Mouse (Mus musculus): ENCODE results near the gene Rnf41. TPM values are rescaled to one million over a fixed set of nuclear protein-coding genes. Genes with fewer than 3 reads are reported as not detected.

Gene Rnf41
- polyA plus RNA-seq, 1 experiment from 2014 or later: 45.4 TPM

DNA sequence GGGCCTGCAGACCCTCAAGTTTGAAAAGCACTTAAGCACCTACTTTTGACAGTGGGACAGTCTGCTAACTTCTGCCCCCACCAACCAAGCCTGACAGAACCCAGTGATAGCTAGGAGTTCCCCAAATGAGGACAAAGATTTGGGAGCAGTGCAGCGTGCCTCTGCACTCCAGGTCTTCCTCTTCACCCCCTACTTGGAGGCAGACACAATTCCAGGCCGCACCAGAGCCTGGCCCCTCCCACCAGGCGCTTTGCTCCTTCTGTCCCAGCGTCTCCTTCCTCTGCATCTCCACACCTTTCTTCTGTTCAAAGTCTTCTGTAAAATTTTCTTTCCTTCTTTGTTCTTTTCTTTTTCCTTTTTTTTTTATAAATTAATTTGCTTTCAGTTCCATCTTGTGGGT lies 78.3 kb downstream of the Rnf41 start:
- peaks cover 69% of the 10 kb centered on the region for H3K36me3 ChIP-seq
- no peaks in the 10 kb centered on the region for H3K27me3 ChIP-seq
- H3K9ac ChIP-seq: peak overlapping the region; percentile 46
- no peak overlapping the region for H3K4me2 ChIP-seq
- peak overlapping the region; percentile 34; the same call in 1 of the 2 replicates for H3K27ac ChIP-seq
- peaks cover 29% of the 10 kb centered on the region for H3K4me1 ChIP-seq
- ATAC-seq (ENCODE audit: insufficient number of reproducible peaks, insufficient read depth, low FRiP score, low TSS enrichment, low read depth): no peak
- no peaks in the 10 kb centered on the region for H3K9me3 ChIP-seq
- H3K4me3 ChIP-seq: no peak overlapping the region; the same call in 1 of the 2 replicates
- WGBS: 59% methylated on average over 4 of the region's 4 CpGs

DNA sequence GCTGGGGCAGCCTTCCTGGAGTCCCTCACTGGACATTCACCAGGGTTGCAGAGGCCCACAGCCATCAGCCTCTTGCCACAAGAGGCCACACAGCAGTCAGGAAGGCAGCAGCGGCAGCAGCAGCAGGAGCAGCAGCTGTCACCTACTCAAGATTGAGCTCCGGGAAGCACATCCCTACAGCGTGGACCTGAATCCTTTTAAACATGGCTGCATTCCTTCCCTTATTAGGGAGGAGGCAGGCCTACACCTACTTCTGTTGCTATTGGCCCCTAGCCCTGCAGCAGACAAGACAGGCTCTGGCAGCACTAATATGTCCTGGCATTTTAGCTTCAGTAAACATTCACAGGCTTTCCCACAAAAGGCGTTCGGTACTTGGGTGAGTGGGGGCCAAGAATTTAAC lies 78.8 kb downstream of the Rnf41 start:
- no peaks in the 10 kb centered on the region for H3K27me3 ChIP-seq
- peaks cover 66% of the 10 kb centered on the region for H3K36me3 ChIP-seq
- no peak overlapping the region for H3K4me2 ChIP-seq
- ATAC-seq (ENCODE audit: insufficient number of reproducible peaks, insufficient read depth, low FRiP score, low TSS enrichment, low read depth): no peak
- WGBS: 57% methylated on average over 5 of the region's 5 CpGs
- no peaks in the 10 kb centered on the region for H3K9me3 ChIP-seq
- no peak overlapping the region; the same call in 1 of the 2 replicates for H3K4me3 ChIP-seq
- H3K27ac ChIP-seq: peak overlapping the region; percentile 28; the same call in 1 of the 2 replicates
- peak overlapping the region; percentile 46 for H3K9ac ChIP-seq
- H3K4me1 ChIP-seq: peaks cover 34% of the 10 kb centered on the region

DNA sequence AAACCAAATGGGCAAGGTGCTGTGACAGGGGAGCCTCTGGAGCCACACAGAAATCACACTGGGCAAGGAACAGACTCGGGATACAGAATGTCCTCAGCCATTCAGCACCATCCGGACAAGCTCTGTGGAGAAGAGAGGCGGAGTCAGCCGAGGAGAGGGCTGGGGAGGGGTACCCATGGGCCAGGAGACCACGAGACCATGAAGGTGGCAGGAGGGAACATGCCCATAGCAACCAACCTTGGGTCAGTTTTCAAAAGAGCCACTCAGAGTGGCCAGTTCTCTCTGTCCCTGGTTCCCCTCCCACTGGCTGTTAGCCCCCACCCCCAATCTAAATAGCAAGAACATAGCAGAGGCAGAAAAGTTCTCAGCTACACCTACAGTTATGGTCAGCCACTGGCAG lies 79.5 kb downstream of the Rnf41 start:
- 51% methylated on average over 5 of the region's 5 CpGs for WGBS
- Histone ChIP-seq H3K4me2 (peak overlapping the region; percentile 79), H3K9ac (no peak overlapping the region), H3K9me3 (no peaks in the 10 kb centered on the region), H3K4me1 (peaks cover 35% of the 10 kb centered on the region), H3K27ac (no peak overlapping the region), H3K36me3 (peaks cover 59% of the 10 kb centered on the region), H3K4me3 (peak overlapping the region; percentile 84; the same call in 1 of the 2 replicates), H3K27me3 (no peaks in the 10 kb centered on the region)
- ATAC-seq (ENCODE audit: insufficient number of reproducible peaks, insufficient read depth, low FRiP score, low TSS enrichment, low read depth): no peak

Small RNA genes lying within 50 kb of the gene (microRNA-seq; reads per million reads assigned to microRNA genes)
- gene Gm25361 (not detected), gene Gm26308 (not detected), gene Mir6914 (not detected), gene Mir6915 (1.3 reads per million), gene Mir8105 (not detected)

Other genes with a start within 250 kb of the Rnf41 start
- 39.7 and 42.2 TPM in 2 replicates for gene Rbms2, start 231.4 kb upstream of the Rnf41 start, polyA plus RNA-seq (2015; fragmentation: Nextera tagmentation; extraction: Ambion mirVana)
- 2.2 TPM in 2 replicates for gene Gls2, start 217.2 kb upstream of the Rnf41 start, polyA plus RNA-seq (2015; fragmentation: Nextera tagmentation; extraction: Ambion mirVana)
- gene Spryd4, start 199.8 kb upstream of the Rnf41 start, polyA plus RNA-seq (2015; fragmentation: Nextera tagmentation; extraction: Ambion mirVana): 31.6 and 32.3 TPM in 2 replicates
- gene Mip, start 185.8 kb upstream of the Rnf41 start, polyA plus RNA-seq (2015; fragmentation: Nextera tagmentation; extraction: Ambion mirVana): 0.14 and 0.51 TPM in 2 replicates
- gene Timeless, start 179.6 kb upstream of the Rnf41 start, polyA plus RNA-seq (2015; fragmentation: Nextera tagmentation; extraction: Ambion mirVana): 65.4 and 79.4 TPM in 2 replicates
- gene Apon, start 157.6 kb upstream of the Rnf41 start, polyA plus RNA-seq (2015; fragmentation: Nextera tagmentation; extraction: Ambion mirVana): 0.58 and 0.62 TPM in 2 replicates
- gene Apof, start 143.0 kb upstream of the Rnf41 start, polyA plus RNA-seq (2015; fragmentation: Nextera tagmentation; extraction: Ambion mirVana): 2.0 TPM in 1 of 2 replicates, not detected in the other
- 15.7 and 19.0 TPM in 2 replicates for gene Stat2, start 141.1 kb upstream of the Rnf41 start, polyA plus RNA-seq (2015; fragmentation: Nextera tagmentation; extraction: Ambion mirVana)
- 0.23 and 0.25 TPM in 2 replicates for gene Il23a, start 112.9 kb upstream of the Rnf41 start, polyA plus RNA-seq (2015; fragmentation: Nextera tagmentation; extraction: Ambion mirVana)
- gene Pan2, start 108.3 kb upstream of the Rnf41 start, polyA plus RNA-seq (2015; fragmentation: Nextera tagmentation; extraction: Ambion mirVana): 31.8 and 32.3 TPM in 2 replicates
- gene Cnpy2, start 89.2 kb upstream of the Rnf41 start, polyA plus RNA-seq (2015; fragmentation: Nextera tagmentation; extraction: Ambion mirVana): 349 and 362 TPM in 2 replicates
- 160 and 179 TPM in 2 replicates for gene Cs, start 73.9 kb upstream of the Rnf41 start, polyA plus RNA-seq (2015; fragmentation: Nextera tagmentation; extraction: Ambion mirVana)
- 13.1 and 16.2 TPM in 2 replicates for gene Coq10a, start 42.7 kb upstream of the Rnf41 start, polyA plus RNA-seq (2015; fragmentation: Nextera tagmentation; extraction: Ambion mirVana)
- 15.0 and 16.0 TPM in 2 replicates for gene Ankrd52, start 34.5 kb upstream of the Rnf41 start, polyA plus RNA-seq (2015; fragmentation: Nextera tagmentation; extraction: Ambion mirVana)
- gene Slc39a5, start 10.4 kb upstream of the Rnf41 start, polyA plus RNA-seq (2015; fragmentation: Nextera tagmentation; extraction: Ambion mirVana): 0.20 and 0.92 TPM in 2 replicates
- 72.3 and 73.0 TPM in 2 replicates for gene Nabp2, start 165 bp upstream of the Rnf41 start, polyA plus RNA-seq (2015; fragmentation: Nextera tagmentation; extraction: Ambion mirVana)
- 111 and 119 TPM in 2 replicates for gene Smarcc2, start 47.6 kb downstream of the Rnf41 start, polyA plus RNA-seq (2015; fragmentation: Nextera tagmentation; extraction: Ambion mirVana)
- 961 and 1,001 TPM in 2 replicates for gene Myl6, start 82.5 kb downstream of the Rnf41 start, polyA plus RNA-seq (2015; fragmentation: Nextera tagmentation; extraction: Ambion mirVana)
- 2.8 and 4.0 TPM in 2 replicates for gene Myl6b, start 87.0 kb downstream of the Rnf41 start, polyA plus RNA-seq (2015; fragmentation: Nextera tagmentation; extraction: Ambion mirVana)
- 21.4 and 23.1 TPM in 2 replicates for gene Esyt1, start 114.2 kb downstream of the Rnf41 start, polyA plus RNA-seq (2015; fragmentation: Nextera tagmentation; extraction: Ambion mirVana)
- 13.5 and 15.5 TPM in 2 replicates for gene Zc3h10, start 136.1 kb downstream of the Rnf41 start, polyA plus RNA-seq (2015; fragmentation: Nextera tagmentation; extraction: Ambion mirVana)
- 4,323 and 4,329 TPM in 2 replicates for gene Rpl41, start 137.6 kb downstream of the Rnf41 start, polyA plus RNA-seq (2015; fragmentation: Nextera tagmentation; extraction: Ambion mirVana)
- 188 and 206 TPM in 2 replicates for gene Pa2g4, start 154.3 kb downstream of the Rnf41 start, polyA plus RNA-seq (2015; fragmentation: Nextera tagmentation; extraction: Ambion mirVana)
- 14.8 and 16.1 TPM in 2 replicates for gene Erbb3, start 178.0 kb downstream of the Rnf41 start, polyA plus RNA-seq (2015; fragmentation: Nextera tagmentation; extraction: Ambion mirVana)
- 893 and 949 TPM in 2 replicates for gene Rps26, start 215.1 kb downstream of the Rnf41 start, polyA plus RNA-seq (2015; fragmentation: Nextera tagmentation; extraction: Ambion mirVana)
- 5.3 and 5.5 TPM in 2 replicates for gene Ikzf4, start 234.3 kb downstream of the Rnf41 start, polyA plus RNA-seq (2015; fragmentation: Nextera tagmentation; extraction: Ambion mirVana)

Data from embryonic facial prominence, embryonic 13.5 days (tissue).